Mouse (Mus musculus) limb, embryonic 14.5 days (tissue): Measurements from ENCODE around the gene Dcaf15. TPM values are rescaled to one million over a fixed set of nuclear protein-coding genes. Genes with fewer than 3 reads are reported as not detected.

ENCODE experiments used
- ATAC-seq: fragments of 200-750 bp; cut with Nextera tagmentation; 2 replicates; pipeline ENCODE4 v1.8.0; 2017; ENCODE audit warnings: low read depth, moderate number of reproducible peaks, moderate TSS enrichment; ENCODE audit not compliant: low FRiP score
- DNase-seq: peaks from one replicate; pipeline ENCODE4 v3.0.0-alpha.2; 2015; ENCODE audit warnings: low spot score
- H3K27ac ChIP-seq: fragments of 300-500 bp; sonication (generic); replicated peaks from 2 replicates; pipeline ENCODE4 v1.5.1; 2014; ENCODE audit warnings: low read depth, mild to moderate bottlenecking, low read length, moderate library complexity, mixed read lengths
- H3K27me3 ChIP-seq: fragments of 300-500 bp; sonication (generic); 2 replicates; pipeline ENCODE4 v1.6.1; 2014; ENCODE audit warnings: low read length, mixed read lengths; ENCODE audit not compliant: control insufficient read depth, insufficient read depth
- H3K36me3 ChIP-seq: fragments of 300-500 bp; sonication (generic); 2 replicates; pipeline ENCODE4 v1.6.1; 2014; ENCODE audit warnings: mild to moderate bottlenecking, low read length, moderate library complexity, mixed read lengths; ENCODE audit not compliant: control insufficient read depth, insufficient read depth
- H3K4me1 ChIP-seq: fragments of 300-500 bp; sonication (generic); 2 replicates; pipeline ENCODE4 v1.6.1; 2014; ENCODE audit warnings: antibody characterized with exemption, low read length, mixed read lengths; ENCODE audit not compliant: control insufficient read depth, insufficient read depth
- H3K4me2 ChIP-seq: fragments of 300-500 bp; sonication (generic); replicated peaks from 2 replicates; pipeline ENCODE4 v1.6.1; 2014; ENCODE audit warnings: low read depth, mild to moderate bottlenecking, low read length, moderate library complexity; ENCODE audit not compliant: severe bottlenecking
- H3K4me3 ChIP-seq: fragments of 300-500 bp; sonication (generic); replicated peaks from 2 replicates; pipeline ENCODE4 v1.5.1; 2014; ENCODE audit warnings: low read length
- H3K9ac ChIP-seq: fragments of 300-500 bp; sonication (generic); 2 replicates; pipeline ENCODE4 v1.6.1; 2014; ENCODE audit warnings: mild to moderate bottlenecking, low read depth, low read length, moderate library complexity; ENCODE audit not compliant: severe bottlenecking
- H3K9me3 ChIP-seq: fragments of 300-500 bp; sonication (generic); 2 replicates; pipeline ENCODE4 v1.6.1; 2016; ENCODE audit warnings: low read length; ENCODE audit not compliant: control insufficient read depth
- POLR2A ChIP-seq: fragments of 200-500 bp; IDR thresholded peaks from 2 replicates; pipeline ENCODE4 v1.8.0; 2012; ENCODE audit warnings: inconsistent platforms, mild to moderate bottlenecking, moderate library complexity, borderline replicate concordance; ENCODE audit not compliant: insufficient read depth, insufficient read length; ENCODE audit errors: extremely low read depth
- WGBS: fragments of 180-500 bp; shearing (Covaris S2); extraction: QIAGEN DNeasy Blood & Tissue Kit; methylation state at CpG from one replicate; pipeline ENCODE4 v1.1.7; 2014; 5-methylcytosine and 5-hydroxymethylcytosine counted together
- polyA plus RNA-seq, 2 experiments: library from polyadenylated mRNA; depleted of rRNA in 1 of 2; stranded (reverse) in 1 of 2; unstranded in 1 of 2; fragments of >200 nt; fragmentation: Nextera tagmentation in 1 of 2; extraction: Ambion mirVana in 1 of 2; gene quantifications; 2 replicates each; pipeline versions ENCODE4 v1.2.1 to v1.2.3; 2012 to 2014

Gene Dcaf15
- polyA plus RNA-seq, 2 experiments: 8.7 to 79.5 TPM

DNA sequence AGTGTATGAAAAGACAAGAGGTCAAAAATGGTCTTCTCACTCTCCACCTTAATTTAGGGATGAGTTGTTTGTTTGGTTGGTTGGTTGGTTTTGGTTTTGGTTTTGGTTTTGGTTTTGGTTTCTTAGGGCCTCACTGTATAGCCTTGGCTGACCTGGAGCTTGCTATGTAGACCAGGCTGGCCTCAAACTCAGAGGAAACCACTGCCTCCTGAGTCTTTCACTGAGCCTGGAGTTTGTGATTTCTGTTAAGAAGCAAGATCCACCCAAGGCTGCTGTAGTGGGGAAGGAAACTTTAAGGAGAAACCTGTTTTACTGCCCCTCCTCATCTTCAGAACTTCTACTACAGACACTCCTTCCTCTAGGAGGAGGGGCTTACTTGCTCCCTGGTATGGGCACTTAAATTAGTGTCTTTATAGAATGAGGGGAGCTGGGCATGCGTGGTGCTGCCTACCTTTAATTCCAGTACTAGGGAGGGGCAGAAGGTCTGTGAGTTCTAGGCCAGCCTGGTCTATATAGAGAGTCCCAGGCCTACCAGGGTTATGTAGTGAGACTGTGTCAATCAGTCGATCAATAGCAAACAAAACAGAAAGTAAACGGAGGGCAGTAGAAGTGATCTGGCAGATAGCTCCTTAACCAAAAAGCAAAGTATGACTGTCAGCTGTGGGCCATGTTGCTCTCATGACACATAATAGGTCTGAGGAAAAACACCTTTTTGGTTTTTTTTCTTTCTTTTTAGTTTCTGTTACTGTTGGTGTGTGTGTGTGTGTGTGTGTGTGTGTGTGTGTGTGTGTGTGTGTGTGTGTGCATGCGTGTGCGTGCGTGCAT lies 1.9 kb upstream of the Dcaf15 start:
- no peak for TF ChIP-seq POLR2A
- no peaks in the 10 kb centered on the region for H3K9me3 ChIP-seq

DNA sequence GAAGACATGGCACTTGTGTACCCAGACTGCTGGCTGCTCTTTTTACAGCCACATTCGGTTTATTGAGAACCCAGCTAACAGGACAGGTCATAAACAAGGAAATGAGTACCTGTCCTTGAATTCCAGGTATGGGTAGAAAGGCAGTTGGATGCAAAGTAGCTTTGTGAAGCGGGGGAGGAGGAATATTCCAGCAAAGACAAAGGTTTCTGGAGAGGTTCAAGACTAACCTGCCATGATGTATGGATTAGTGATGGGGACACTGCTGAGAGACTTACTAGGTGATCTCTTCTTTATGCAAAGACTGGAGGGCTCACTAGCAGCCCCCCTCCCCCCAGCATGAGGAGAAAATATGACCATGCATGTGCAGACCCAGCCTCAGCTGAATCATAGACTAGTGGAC lies 1.1 kb upstream of the Dcaf15 start:
- ATAC-seq (no peak), DNase-seq (no peak)
- peaks cover 16% of the 10 kb centered on the region for H3K36me3 ChIP-seq
- peak overlapping the region; percentile 44; the same call in 1 of the 2 replicates for H3K4me2 ChIP-seq
- H3K9ac ChIP-seq: no peak overlapping the region
- peaks cover 11% of the 10 kb centered on the region for H3K4me1 ChIP-seq
- H3K27ac ChIP-seq: no peak overlapping the region
- H3K27me3 ChIP-seq: no peaks in the 10 kb centered on the region
- TF ChIP-seq POLR2A: no peak
- no peaks in the 10 kb centered on the region for H3K9me3 ChIP-seq
- H3K4me3 ChIP-seq: no peak overlapping the region
- WGBS: 61% methylated on average over 2 of the region's 2 CpGs

More for the DNA sequence above, 1.9 kb upstream of the Dcaf15 start:
- Histone ChIP-seq H3K4me3 (no peak overlapping the region), H3K27me3 (no peaks in the 10 kb centered on the region), H3K9ac (no peak overlapping the region), H3K36me3 (peaks cover 13% of the 10 kb centered on the region), H3K4me2 (no peak overlapping the region), H3K27ac (no peak overlapping the region), H3K4me1 (peaks cover 11% of the 10 kb centered on the region)
- 92% methylated on average over 5 of the region's 6 CpGs for WGBS
- no peak for ATAC-seq
- DNase-seq: no peak

DNA sequence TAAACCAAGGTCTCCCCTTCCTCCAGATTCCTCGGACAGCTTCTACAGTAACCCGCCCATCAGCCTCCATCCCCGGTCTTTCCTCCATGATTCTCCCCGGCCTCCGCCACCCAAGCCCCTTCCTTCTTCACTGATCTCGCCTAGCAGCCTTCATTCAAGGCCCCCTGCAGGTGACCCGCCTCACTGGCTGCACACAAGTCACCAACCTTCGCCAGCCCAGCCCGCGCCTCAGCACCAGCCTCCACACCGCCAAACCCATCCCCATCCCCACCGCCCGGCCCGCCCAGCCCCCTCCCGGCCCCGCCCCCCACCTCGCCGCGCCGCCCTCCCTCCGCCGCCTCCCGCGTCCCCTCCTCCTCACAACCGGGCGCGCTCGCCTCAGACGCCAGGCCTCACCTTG lies 347 bp downstream of the Dcaf15 start:
- under 1% methylated on average over 21 of the region's 29 CpGs for WGBS
- peak; percentile 66 for DNase-seq

DNA sequence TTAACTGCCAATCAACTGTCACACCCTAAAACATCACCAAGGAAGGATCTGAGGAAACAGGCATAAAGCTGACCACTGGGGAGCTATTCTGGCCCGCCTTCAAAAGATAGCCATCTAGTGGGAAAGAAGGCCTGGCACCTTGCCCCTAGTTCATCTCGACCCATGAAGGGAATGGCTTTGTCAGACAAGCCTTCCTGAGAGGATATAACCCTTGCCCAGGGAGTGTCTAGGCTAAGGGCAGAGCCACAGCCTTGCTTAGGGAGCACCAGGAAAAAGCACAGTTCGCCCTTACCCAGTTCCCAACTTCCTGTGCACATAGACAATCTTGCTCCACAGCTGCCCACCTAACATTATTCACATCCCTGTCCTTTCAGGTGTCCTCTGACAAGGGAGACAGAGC lies 967 bp downstream of the Dcaf15 start:
- no peak for DNase-seq
- ATAC-seq: no peak
- Histone ChIP-seq H3K36me3 (peaks cover 27% of the 10 kb centered on the region), H3K27ac (no peak overlapping the region), H3K4me3 (peak overlapping the region; percentile 68), H3K9me3 (no peaks in the 10 kb centered on the region), H3K9ac (peak overlapping the region; percentile 82), H3K27me3 (no peaks in the 10 kb centered on the region), H3K4me2 (peak overlapping the region; percentile 74), H3K4me1 (peaks cover 11% of the 10 kb centered on the region)
- WGBS: 54% methylated on average over 3 of the region's 3 CpGs
- TF ChIP-seq POLR2A: no peak

More for the DNA sequence above, 347 bp downstream of the Dcaf15 start:
- H3K9me3 ChIP-seq: no peaks in the 10 kb centered on the region
- H3K27me3 ChIP-seq: no peaks in the 10 kb centered on the region
- no peak for TF ChIP-seq POLR2A
- peak overlapping the region; percentile 82 for H3K9ac ChIP-seq
- H3K36me3 ChIP-seq: peaks cover 21% of the 10 kb centered on the region
- H3K27ac ChIP-seq: peak overlapping the region; percentile 90
- peak; percentile 79 for ATAC-seq
- peak overlapping the region; percentile 68 for H3K4me3 ChIP-seq
- H3K4me1 ChIP-seq: peaks cover 11% of the 10 kb centered on the region
- peak overlapping the region; percentile 74 for H3K4me2 ChIP-seq

DNA sequence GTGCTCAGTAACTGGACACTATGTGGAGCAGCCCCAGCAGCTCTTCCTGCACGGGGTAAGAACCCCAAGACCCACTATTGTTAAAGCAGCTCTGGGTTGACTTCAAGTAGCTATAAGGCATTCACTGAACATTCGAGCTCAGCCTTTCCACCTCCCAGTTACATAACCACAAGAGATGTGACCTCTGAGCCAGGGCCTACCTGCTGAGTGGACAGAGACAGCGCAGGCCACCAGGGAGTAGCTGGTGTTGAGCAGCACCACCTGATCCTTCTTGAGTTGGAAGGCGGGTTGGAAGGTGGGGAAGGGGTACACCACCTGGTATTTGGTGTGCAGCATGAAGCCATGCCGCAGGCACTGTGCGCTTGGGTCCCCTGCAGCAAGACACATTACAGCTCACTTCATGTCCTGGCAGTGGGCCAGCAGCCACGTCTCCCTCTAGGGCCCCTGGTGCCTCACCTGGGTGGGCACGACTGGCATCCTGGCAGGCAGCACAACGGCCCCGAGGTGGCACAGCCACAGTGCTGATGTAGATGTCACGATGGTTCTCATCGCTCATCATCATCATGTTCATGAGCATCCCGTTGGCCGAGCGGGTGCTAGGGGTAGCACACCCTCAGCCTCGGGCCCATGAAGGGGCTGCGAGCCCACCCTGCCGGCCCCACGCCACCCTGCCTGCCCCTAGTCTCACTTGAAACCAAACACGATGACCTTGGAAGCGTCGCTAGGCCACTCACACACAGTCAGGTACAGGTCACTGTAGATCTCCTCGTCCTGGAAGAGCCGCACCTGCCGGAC lies 2.9 kb downstream of the Dcaf15 start:
- H3K9me3 ChIP-seq: no peaks in the 10 kb centered on the region
- peaks cover 11% of the 10 kb centered on the region for H3K4me1 ChIP-seq
- no peak for DNase-seq
- 89% methylated on average over 25 of the region's 25 CpGs for WGBS
- no peak for ATAC-seq
- H3K4me3 ChIP-seq: no peak overlapping the region
- no peak overlapping the region for H3K4me2 ChIP-seq
- H3K9ac ChIP-seq: no peak overlapping the region
- no peak overlapping the region for H3K27ac ChIP-seq
- no peak for TF ChIP-seq POLR2A
- no peaks in the 10 kb centered on the region for H3K27me3 ChIP-seq
- H3K36me3 ChIP-seq: peaks cover 46% of the 10 kb centered on the region
